8 mouse cellular contexts compared by ENCODE assay signal in the genomic region with DNA sequence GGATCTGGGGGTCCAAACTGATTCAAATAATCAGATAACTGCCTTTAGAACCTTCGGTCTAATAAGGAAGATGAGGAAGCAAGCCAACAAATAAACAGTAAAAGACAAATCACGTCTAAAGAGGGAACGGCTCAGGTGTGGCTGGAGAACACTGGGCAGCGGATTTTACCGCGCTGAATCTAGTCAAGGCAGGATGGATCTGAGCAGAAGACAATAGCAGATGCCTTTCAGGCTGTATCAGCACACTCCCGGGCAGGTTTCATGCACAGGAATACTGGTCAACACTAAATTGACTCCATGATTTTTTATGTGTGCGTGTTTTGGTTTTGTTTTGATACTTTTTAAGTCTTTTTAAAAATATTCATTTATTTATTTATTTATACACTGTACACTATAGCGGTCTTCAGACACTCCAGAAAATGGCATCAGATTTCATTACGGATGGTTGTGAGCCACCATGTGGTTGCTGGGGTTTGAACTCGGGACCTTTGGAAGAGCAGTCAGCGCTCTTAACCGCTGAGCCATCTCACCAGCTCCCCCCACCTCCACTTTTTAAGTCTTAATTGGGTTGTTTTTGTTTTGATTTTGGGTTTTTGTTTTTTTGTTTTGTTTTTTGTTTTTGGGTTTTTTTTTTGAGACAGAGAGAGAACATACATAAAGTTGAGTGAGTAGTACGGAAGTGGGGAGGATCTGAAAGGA. TPM values are rescaled to one million over a fixed set of nuclear protein-coding genes. Genes with fewer than 3 reads are reported as not detected.
DNase-seq lines count a peak whose midpoint lies in the region; ATAC-seq and TF ChIP-seq lines count a peak whose summit lies in the region.

No protein-coding gene starts in this region.

- no peaks in the 10 kb centered on the region for H3K27me3 ChIP-seq in CH12.LX (replicated peaks)
- no peaks in the 10 kb centered on the region for H3K27me3 ChIP-seq in hindbrain, embryonic 10.5 days (ENCODE audit: insufficient read depth, poor library complexity, severe bottlenecking)
- H3K27me3 ChIP-seq in liver, embryonic 14.5 days (ENCODE audit: control insufficient read depth, insufficient read depth, low read length) = no peaks in the 10 kb centered on the region
- H3K27me3 ChIP-seq in small intestine, adult 2 months (ENCODE audit: control insufficient read depth, insufficient read depth, low read length) = no peaks in the 10 kb centered on the region

- dilution Hi-C loops in CH12.LX (cut with MboI; ENCODE audit: extremely low pct_ligation_motif_present, extremely low pct_unique_long_range_greater_than_20kb, low sequenced_read_pairs) = no loop called here

- H3K9ac ChIP-seq in CH12.LX (ENCODE audit: insufficient read depth, low read depth) = peak overlapping the region; percentile 87
- peak overlapping the region; percentile 43 for H3K9ac ChIP-seq in liver, embryonic 14.5 days (replicated peaks)

- TF ChIP-seq EP300 in CH12.LX (IDR thresholded peaks at IDR 0.05; ENCODE audit: low read length) = no peak
- TF ChIP-seq EP300 in liver, embryonic 14.5 days (IDR thresholded peaks at IDR 0.05; ENCODE audit: low read depth) = no peak

- no peak for TF ChIP-seq RAD21 in CH12.LX (IDR thresholded peaks at IDR 0.05; ENCODE audit: low read depth, low read length)

- no peak for TF ChIP-seq CTCF in CH12.LX (conservative IDR thresholded peaks at IDR 0.05 in 1 of 2, IDR thresholded peaks at IDR 0.05 in 1 of 2; ENCODE audit: low read depth in 2 of 2, low read length in 2 of 2)
- no peak for TF ChIP-seq CTCF in liver, embryonic 14.5 days (IDR thresholded peaks at IDR 0.05; ENCODE audit: low read depth)
- TF ChIP-seq CTCF in small intestine, adult 2 months (IDR thresholded peaks at IDR 0.05; ENCODE audit: extremely low read depth, insufficient read length, insufficient replicate concordance, low read depth, low read length) = no peak

- no peaks in the 10 kb centered on the region for H3K9me3 ChIP-seq in CH12.LX (replicated peaks; ENCODE audit: low read length)
- no peaks in the 10 kb centered on the region for H3K9me3 ChIP-seq in hindbrain, embryonic 10.5 days
- no peaks in the 10 kb centered on the region for H3K9me3 ChIP-seq in liver, embryonic 14.5 days (ENCODE audit: control insufficient read depth, low read length)

- in situ Hi-C loops in CH12.LX (cut with MboI; ENCODE audit: low pct_ligation_motif_present, low pct_unique_long_range_greater_than_20kb, low sequenced_read_pairs) = no loop called here

- 30% methylated on average over 14 of the region's 14 CpGs for WGBS in hindbrain, embryonic 10.5 days
- WGBS in liver, embryonic 14.5 days (ENCODE audit: insufficient replicate concordance) = 21% methylated on average over 14 of the region's 14 CpGs
- 19% methylated on average over 14 of the region's 14 CpGs for WGBS in small intestine, adult 2 months

- H3K4me3 ChIP-seq in CH12.LX (replicated peaks in 1 of 3; ENCODE audit: low read depth in 2 of 3, low read length in 2 of 3, poor library complexity in 1 of 3) = peak overlapping the region; percentile 60 to 74 (median 71)
- peak overlapping the region; percentile 75 for H3K4me3 ChIP-seq in hindbrain, embryonic 10.5 days
- peak overlapping the region; percentile 60 to 95 for H3K4me3 ChIP-seq in liver, embryonic 14.5 days (ENCODE audit: insufficient read depth in 1 of 2, low read depth in 2 of 2, low read length in 2 of 2)
- peak overlapping the region; percentile 64 for H3K4me3 ChIP-seq in small intestine, adult 2 months (ENCODE audit: low read depth, low read length)

- H3K4me2 ChIP-seq in CH12.LX (ENCODE audit: insufficient read depth, low read depth, poor library complexity, severe bottlenecking) = peak overlapping the region; percentile 80
- peak overlapping the region; percentile 74 for H3K4me2 ChIP-seq in liver, embryonic 14.5 days (ENCODE audit: low read depth)

- TF ChIP-seq POLR2A in CH12.LX (IDR thresholded peaks at IDR 0.05; ENCODE audit: low read depth, low read length) = no peak
- TF ChIP-seq POLR2A in small intestine, adult 2 months (IDR thresholded peaks at IDR 0.05; ENCODE audit: low read depth, low read length) = no peak

- DNase-seq in adrenal gland, postnatal 14 days = peak; percentile 20
- DNase-seq in adrenal gland, adult (ENCODE audit: inconsistent age in 2 of 2, low spot score in 1 of 2) = no peak
- peak; percentile 47 for DNase-seq in CH12.LX (ENCODE audit: extremely low read depth)
- DNase-seq in cerebellum, postnatal 36 days = peak; percentile 25 to 43
- no peak for DNase-seq in hindbrain, embryonic 10.5 days (ENCODE audit: low spot score)
- no peak for DNase-seq in liver, embryonic 14.5 days (ENCODE audit: low read depth in 3 of 3, low spot score in 3 of 3)
- DNase-seq in retina, postnatal 1 day = no peak

- H3K4me1 ChIP-seq in CH12.LX (ENCODE audit: control insufficient read depth in 1 of 2, insufficient read depth in 2 of 2) = peaks cover 0 to 14% of the 10 kb centered on the region in 2 experiments; a peak in 2 of 4 replicates
- peaks cover 12% of the 10 kb centered on the region for H3K4me1 ChIP-seq in hindbrain, embryonic 10.5 days (replicated peaks)
- H3K4me1 ChIP-seq in liver, embryonic 14.5 days (replicated peaks; ENCODE audit: control insufficient read depth in 2 of 2, insufficient read depth in 2 of 2, low read length in 1 of 2) = peaks cover 0 to 11% of the 10 kb centered on the region in 2 experiments; a peak in 2 of 4 replicates
- H3K4me1 ChIP-seq in small intestine, adult 2 months (ENCODE audit: control insufficient read depth, insufficient read depth, insufficient read length, low read length) = peaks cover 4% of the 10 kb centered on the region; the same call in 1 of the 2 replicates

- H3K36me3 ChIP-seq in CH12.LX (replicated peaks in 1 of 2; ENCODE audit: control insufficient read depth in 1 of 2, insufficient read depth in 1 of 2, low read length in 1 of 2) = no peaks in the 10 kb centered on the region
- no peaks in the 10 kb centered on the region for H3K36me3 ChIP-seq in hindbrain, embryonic 10.5 days
- no peaks in the 10 kb centered on the region for H3K36me3 ChIP-seq in liver, embryonic 14.5 days (replicated peaks; ENCODE audit: control insufficient read depth, insufficient read depth, low read depth)
- no peaks in the 10 kb centered on the region for H3K36me3 ChIP-seq in small intestine, adult 2 months (ENCODE audit: control insufficient read depth, insufficient read depth, low read length)

- peak overlapping the region; percentile 77 for H3K27ac ChIP-seq in CH12.LX (ENCODE audit: insufficient read depth, low read depth)
- peak overlapping the region; percentile 84 for H3K27ac ChIP-seq in hindbrain, embryonic 10.5 days
- no peak overlapping the region; the same call in 1 of the 2 replicates for H3K27ac ChIP-seq in liver, embryonic 14.5 days
- H3K27ac ChIP-seq in small intestine, adult 2 months (ENCODE audit: insufficient read depth, low read depth, low read length) = peak overlapping the region; percentile 84

- peaks cover 15% of the 10 kb centered on the region for H3K79me2 ChIP-seq in CH12.LX (replicated peaks; ENCODE audit: control insufficient read depth, extremely low read depth, insufficient read depth, poor library complexity, severe bottlenecking)

- peak; percentile 19; the same call in 1 of the 2 replicates for ATAC-seq in liver, embryonic 14.5 days (ENCODE audit: insufficient read depth)

TF ChIP-seq in CH12.LX, 34 proteins besides CTCF, POLR2A, EP300 and RAD21 (continues in another document):
- TF ChIP-seq JUN (IDR thresholded peaks at IDR 0.05; ENCODE audit: insufficient read depth, low read depth, low read length) (no peak), GABPA (IDR thresholded peaks at IDR 0.05; ENCODE audit: insufficient replicate concordance, low read depth, low read length) (no peak), CHD1 (IDR thresholded peaks at IDR 0.05; ENCODE audit: low read depth, low read length) (no peak; the same call in 1 of the 2 replicates), NRF1 (IDR thresholded peaks at IDR 0.05; ENCODE audit: low read depth, low read length) (no peak), RCOR1 (conservative IDR thresholded peaks at IDR 0.05; ENCODE audit: low read depth, low read length) (no peak), POLR2AphosphoS2 (IDR thresholded peaks at IDR 0.05; ENCODE audit: low read depth, low read length) (no peak), BHLHE40 (IDR thresholded peaks at IDR 0.05; ENCODE audit: low read depth, low read length) (0 out of 2 replicates have a peak, but pooled peaks have one; percentile 8), MAX (IDR thresholded peaks at IDR 0.05; ENCODE audit: low read length) (no peak), ZMIZ1 (IDR thresholded peaks at IDR 0.05; ENCODE audit: low read depth, low read length) (no peak), CHD2 (IDR thresholded peaks at IDR 0.05; ENCODE audit: low read length) (no peak), PAX5 (IDR thresholded peaks at IDR 0.05; ENCODE audit: low read length) (no peak), ZC3H11A (IDR thresholded peaks at IDR 0.05; ENCODE audit: low read depth, low read length) (no peak), USF2 (conservative IDR thresholded peaks at IDR 0.05; ENCODE audit: low read depth, low read length) (no peak), NELFE (IDR thresholded peaks at IDR 0.05; ENCODE audit: low read depth, low read length) (no peak), UBTF (IDR thresholded peaks at IDR 0.05; ENCODE audit: low read depth, low read length) (no peak), JUND (conservative IDR thresholded peaks at IDR 0.05; ENCODE audit: low read depth, low read length) (0 out of 2 replicates have a peak, but pooled peaks have one; percentile 23), ZKSCAN1 (IDR thresholded peaks at IDR 0.05; ENCODE audit: borderline replicate concordance, low read depth, low read length) (no peak)

RNA-seq across cellular contexts. Expression of a gene that starts 0.9 kb away (rescaled TPM):
- 43.1 and 44.9 TPM in 2 replicates for total RNA-seq in adrenal gland, postnatal 14 days (2021)
- total RNA-seq in CH12.LX (2012; rRNA removed) (9.8 and 10.5 TPM in 2 replicates), CH12.LX (2014; rRNA removed) (15.1 and 27.1 TPM in 2 replicates)
- 11.0 and 17.1 TPM in 2 replicates for polyA plus RNA-seq in CH12.LX (2012; ENCODE audit: insufficient read length, low read depth)
- 3.2 and 4.3 TPM in 2 replicates for polyA plus RNA-seq in hindbrain, embryonic 10.5 days (2016; fragmentation: Nextera tagmentation; extraction: Ambion mirVana)
- 1.6 and 4.5 TPM in 2 replicates for polyA plus RNA-seq in liver, embryonic 14.5 days (2012; rRNA removed)
- polyA plus RNA-seq in liver, embryonic 14.5 days (2014; fragmentation: Nextera tagmentation; extraction: Ambion mirVana) = 2.8 and 3.3 TPM in 2 replicates
- polyA plus RNA-seq in small intestine, adult 2 months (2012; rRNA removed) = 0.22 and 0.53 TPM in 2 replicates

RNA-seq across cellular contexts. Expression of a gene that starts 44.7 kb away (rescaled TPM):
- 13.2 and 14.7 TPM in 2 replicates for total RNA-seq in adrenal gland, postnatal 14 days (2021)
- total RNA-seq in CH12.LX (2012; rRNA removed) (9.0 and 9.9 TPM in 2 replicates), CH12.LX (2014; rRNA removed) (18.9 and 20.6 TPM in 2 replicates)
- polyA plus RNA-seq in CH12.LX (2012; ENCODE audit: insufficient read length, low read depth) = 12.8 and 14.4 TPM in 2 replicates
- polyA plus RNA-seq in hindbrain, embryonic 10.5 days (2016; fragmentation: Nextera tagmentation; extraction: Ambion mirVana) = 2.0 and 2.4 TPM in 2 replicates
- 1.3 and 2.3 TPM in 2 replicates for polyA plus RNA-seq in liver, embryonic 14.5 days (2012; rRNA removed)
- polyA plus RNA-seq in liver, embryonic 14.5 days (2014; fragmentation: Nextera tagmentation; extraction: Ambion mirVana) = 2.7 and 3.7 TPM in 2 replicates
- 1.7 and 13.8 TPM in 2 replicates for polyA plus RNA-seq in small intestine, adult 2 months (2012; rRNA removed)

Comparison
In these comparisons a context has a peak if more than half of its experiments do, and no peak if none do; other contexts are left out.
1. DNase-seq: peak in adrenal gland, postnatal 14 days (single experiment), CH12.LX (single experiment) and cerebellum, postnatal 36 days (2 of 2); none in adrenal gland, adult (0 of 2), hindbrain, embryonic 10.5 days (single experiment), liver, embryonic 14.5 days (0 of 3) and retina, postnatal 1 day (single experiment).
2. Peak in every context shown above with its lines, with median percentiles within 50 percentile points of each other: H3K4me3 ChIP-seq.